17 mouse cellular contexts compared by ENCODE assay signal in genomic region chr2:124620470-124620869, GRCm38 (mm10).
DNase-seq lines count a peak whose midpoint lies in the region; TF ChIP-seq lines count a peak whose summit lies in the region.
"Had no signal": no experiment of that assay in that cellular context is flagged by ENCODE, and none has a peak within 500 bp of the region (broad histone marks: within the 10 kb centered on the region; RNA-seq: fewer than 3 reads in every experiment).

No protein-coding gene starts in this region.

- TF ChIP-seq CTCF in left cerebral cortex, adult 2 months (IDR thresholded peaks at IDR 0.05), result no peak

- peak; percentile 52 to 75 for DNase-seq in cerebellum, postnatal 10 days
- no peak for DNase-seq in cerebellum, adult 11 months
- peak; percentile 93 for DNase-seq in heart, adult 11 months
- DNase-seq in heart, postnatal 10 days, result no peak
- DNase-seq in left cerebral cortex, postnatal 4 days, result peak; percentile 38
- no peak for DNase-seq in left cerebral cortex, adult 2 months (ENCODE audit: extremely low spot score in 1 of 2, low spot score in 2 of 2)
- DNase-seq in kidney, adult 11 months, result no peak
- DNase-seq: adrenal gland, postnatal 10 days; cerebellum, adult 11-12 months; embryo, embryonic 11 days; gastrocnemius, postnatal 14 days; heart, postnatal 4 days; kidney, adult 2 months had no signal

- intact Hi-C loops in heart, postnatal 10 days (cut with DNase I), result no loop called here
- intact Hi-C loops in left cerebral cortex, postnatal 4 days (cut with DNase I), result no loop called here
- intact Hi-C loops in left cerebral cortex, adult 2 months (cut with DNase I), result no loop called here

- H3K4me3 ChIP-seq in left cerebral cortex, adult 2 months, result no peak overlapping the region
- H3K4me3 ChIP-seq: embryonic facial prominence, embryonic 12.5 days; forebrain, embryonic 15.5 days; heart, embryonic 10.5 days; hindbrain, embryonic 12.5 days had no signal

- no peak overlapping the region for H3K27ac ChIP-seq in left cerebral cortex, adult 2 months
- H3K27ac ChIP-seq: embryonic facial prominence, embryonic 12.5 days; forebrain, embryonic 15.5 days; heart, embryonic 10.5 days; hindbrain, embryonic 12.5 days had no signal

Comparison
In these comparisons a context has a peak if more than half of its experiments do, and no peak if none do; other contexts are left out.
1. DNase-seq: peak in cerebellum, postnatal 10 days (2 of 2), heart, adult 11 months (single experiment) and left cerebral cortex, postnatal 4 days (single experiment); none in cerebellum, adult 11 months (single experiment), heart, postnatal 10 days (0 of 2), left cerebral cortex, adult 2 months (0 of 2) and kidney, adult 11 months (single experiment).